25 mouse cellular contexts compared by ENCODE assay signal in the genomic region with DNA sequence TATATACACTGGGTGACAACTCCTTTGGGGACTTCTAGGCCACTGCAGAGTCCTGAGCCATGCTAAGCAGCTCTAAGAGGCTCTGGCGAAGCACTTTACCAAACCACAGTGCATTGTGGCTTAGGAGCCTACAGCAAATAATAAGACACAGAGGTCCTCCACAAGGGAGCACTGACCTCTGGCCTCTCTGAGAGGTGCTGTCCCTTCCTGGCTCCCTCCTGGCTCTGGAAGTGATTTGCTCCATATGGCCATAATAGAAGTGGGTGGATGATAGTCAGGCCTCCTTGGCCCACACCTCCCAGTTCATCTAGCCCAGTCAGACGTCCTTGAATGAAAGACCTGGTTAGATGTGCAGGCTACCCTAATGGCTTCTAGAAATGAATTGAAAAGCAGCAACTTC. TPM values are rescaled to one million over a fixed set of nuclear protein-coding genes. Genes with fewer than 3 reads are reported as not detected.
DNase-seq lines count a peak whose midpoint lies in the region; ATAC-seq and TF ChIP-seq lines count a peak whose summit lies in the region.
"Had no signal": no experiment of that assay in that cellular context is flagged by ENCODE, and none has a peak within 500 bp of the region (broad histone marks: within the 10 kb centered on the region; RNA-seq: fewer than 3 reads in every experiment).

No protein-coding gene starts in this region.

- no peak for ATAC-seq in stomach, postnatal 0 days (ENCODE audit: low FRiP score, low TSS enrichment)
- ATAC-seq in heart, embryonic 11.5 days (replicated peaks; ENCODE audit: insufficient number of reproducible peaks, low FRiP score, low TSS enrichment): no peak
- ATAC-seq: forebrain, embryonic 14.5 days; forebrain, postnatal 0 days; Patski had no signal

- peak overlapping the region; percentile 41; the same call in 1 of the 2 replicates for H3K27ac ChIP-seq in brown adipose tissue, adult 24 weeks (replicated peaks; ENCODE audit: low read depth, low read length)
- H3K27ac ChIP-seq in embryonic facial prominence, embryonic 10.5 days (replicated peaks): no peak overlapping the region; the same call in 1 of the 2 replicates
- H3K27ac ChIP-seq in stomach, postnatal 0 days (replicated peaks): no peak overlapping the region
- no peak overlapping the region for H3K27ac ChIP-seq in heart, embryonic 11.5 days (ENCODE audit: low read depth, low read length)
- H3K27ac ChIP-seq: embryonic facial prominence, embryonic 12.5 days; embryonic facial prominence, embryonic 15.5 days; gastrocnemius, adult 2 months; heart, embryonic 15.5 days; hindbrain, embryonic 14.5 days had no signal

- H3K4me3 ChIP-seq in brown adipose tissue, adult 24 weeks (ENCODE audit: insufficient read depth, low read depth, low read length): no peak overlapping the region
- no peak overlapping the region for H3K4me3 ChIP-seq in embryonic facial prominence, embryonic 10.5 days
- H3K4me3 ChIP-seq in stomach, postnatal 0 days (ENCODE audit: low read depth, low read length): no peak overlapping the region
- H3K4me3 ChIP-seq in heart, embryonic 11.5 days (ENCODE audit: low read depth, low read length): no peak overlapping the region
- H3K4me3 ChIP-seq: embryonic facial prominence, embryonic 12.5 days; embryonic facial prominence, embryonic 15.5 days; gastrocnemius, adult 2 months; heart, embryonic 12.5 days; heart, embryonic 15.5 days had no signal

- H3K4me2 ChIP-seq in stomach, postnatal 0 days (replicated peaks; ENCODE audit: low read depth): no peak overlapping the region
- no peak overlapping the region for H3K4me2 ChIP-seq in heart, embryonic 11.5 days
- H3K4me2 ChIP-seq: embryonic facial prominence, embryonic 12.5 days; embryonic facial prominence, embryonic 15.5 days; heart, embryonic 12.5 days; heart, embryonic 15.5 days; hindbrain, embryonic 14.5 days had no signal

- H3K27me3 ChIP-seq in embryonic facial prominence, embryonic 10.5 days (replicated peaks; ENCODE audit: low read depth, poor library complexity, severe bottlenecking): no peaks in the 10 kb centered on the region
- no peaks in the 10 kb centered on the region for H3K27me3 ChIP-seq in stomach, postnatal 0 days (ENCODE audit: control insufficient read depth, insufficient read depth, low read length)
- no peaks in the 10 kb centered on the region for H3K27me3 ChIP-seq in heart, embryonic 11.5 days (ENCODE audit: control insufficient read depth, insufficient read depth, low read length)
- H3K27me3 ChIP-seq: embryonic facial prominence, embryonic 12.5 days; embryonic facial prominence, embryonic 15.5 days; heart, embryonic 12.5 days; heart, embryonic 15.5 days; Patski had no signal

- H3K4me1 ChIP-seq in brown adipose tissue, adult 24 weeks (ENCODE audit: control insufficient read depth, insufficient read depth, insufficient read length, low read length): peaks cover 5% of the 10 kb centered on the region; the same call in 1 of the 2 replicates
- peaks cover 32% of the 10 kb centered on the region for H3K4me1 ChIP-seq in embryonic facial prominence, embryonic 10.5 days
- H3K4me1 ChIP-seq in stomach, postnatal 0 days (replicated peaks; ENCODE audit: control insufficient read depth, insufficient read depth): no peaks in the 10 kb centered on the region
- no peaks in the 10 kb centered on the region; the same call in 1 of the 2 replicates for H3K4me1 ChIP-seq in heart, embryonic 11.5 days (ENCODE audit: control insufficient read depth, insufficient read depth, low read length)
- H3K4me1 ChIP-seq: embryonic facial prominence, embryonic 12.5 days; embryonic facial prominence, embryonic 15.5 days; heart, embryonic 12.5 days; heart, embryonic 15.5 days had no signal

- WGBS in embryonic facial prominence, embryonic 10.5 days: 35% methylated on average over 2 of the region's 2 CpGs
- WGBS in stomach, postnatal 0 days: 83% methylated on average over 2 of the region's 2 CpGs
- WGBS in heart, embryonic 11.5 days (ENCODE audit: insufficient replicate concordance): 70% methylated on average over 2 of the region's 2 CpGs

- TF ChIP-seq CTCF in stomach, postnatal 0 days (IDR thresholded peaks at IDR 0.05; ENCODE audit: low read depth): no peak

- H3K9me3 ChIP-seq in embryonic facial prominence, embryonic 10.5 days: no peaks in the 10 kb centered on the region
- no peaks in the 10 kb centered on the region; the same call in 1 of the 2 replicates for H3K9me3 ChIP-seq in stomach, postnatal 0 days (ENCODE audit: control insufficient read depth, low read length)
- H3K9me3 ChIP-seq in heart, embryonic 11.5 days (replicated peaks; ENCODE audit: control insufficient read depth, low read length): no peaks in the 10 kb centered on the region
- H3K9me3 ChIP-seq: embryonic facial prominence, embryonic 12.5 days; embryonic facial prominence, embryonic 15.5 days had no signal

- no peaks in the 10 kb centered on the region for H3K36me3 ChIP-seq in embryonic facial prominence, embryonic 10.5 days (replicated peaks)
- no peaks in the 10 kb centered on the region for H3K36me3 ChIP-seq in stomach, postnatal 0 days (ENCODE audit: control insufficient read depth, insufficient read depth, low read length)
- H3K36me3 ChIP-seq in heart, embryonic 11.5 days (ENCODE audit: control insufficient read depth, insufficient read depth, low read length): no peaks in the 10 kb centered on the region
- H3K36me3 ChIP-seq: embryonic facial prominence, embryonic 12.5 days; embryonic facial prominence, embryonic 15.5 days; heart, embryonic 12.5 days; heart, embryonic 15.5 days had no signal

- peak; percentile 57 for DNase-seq in embryo, embryonic 10 days (ENCODE audit: low spot score)
- no peak for DNase-seq in embryo, embryonic 11 days
- peak; percentile 55 for DNase-seq in embryonic facial prominence, embryonic 10.5 days (ENCODE audit: low spot score)
- no peak for DNase-seq in stomach, postnatal 0 days (ENCODE audit: low spot score)
- DNase-seq in adrenal gland, adult 2 months: no peak
- DNase-seq: adrenal gland, postnatal 14 days; cerebellum, adult 11-12 months; cerebellum, adult 8-10 months; cerebellum, postnatal 10 days; cerebellum, postnatal 36 days; forebrain, postnatal 0 days; gastrocnemius, adult 2 months; gastrocnemius, postnatal 14 days; heart, adult 11 months; heart, postnatal 10 days; heart, postnatal 36 days had no signal

- no peak for TF ChIP-seq EP300 in stomach, postnatal 0 days (optimal IDR thresholded peaks at IDR 0.05)

- H3K9ac ChIP-seq in stomach, postnatal 0 days (ENCODE audit: low read length): 0 out of 2 replicates have a peak overlapping the region, but pooled peaks have one; percentile 23
- H3K9ac ChIP-seq in heart, embryonic 11.5 days (ENCODE audit: low read depth, low read length): no peak overlapping the region
- H3K9ac ChIP-seq: embryonic facial prominence, embryonic 12.5 days; embryonic facial prominence, embryonic 15.5 days; forebrain, postnatal 0 days; heart, embryonic 12.5 days; heart, embryonic 15.5 days; hindbrain, embryonic 14.5 days had no signal

RNA-seq across cellular contexts. Expression of a gene that starts 8.7 kb away (rescaled TPM):
- polyA plus RNA-seq in brown adipose tissue, adult 24 weeks (2012; ENCODE audit: insufficient read depth, insufficient read length, missing spikeins): 464 and 474 TPM in 2 replicates
- polyA plus RNA-seq in embryonic facial prominence, embryonic 10.5 days (2016; fragmentation: Nextera tagmentation; extraction: Ambion mirVana): 237 and 243 TPM in 2 replicates
- 359 and 382 TPM in 2 replicates for polyA plus RNA-seq in stomach, postnatal 0 days (2015; fragmentation: Nextera tagmentation; extraction: Ambion mirVana)
- polyA plus RNA-seq in heart, embryonic 11.5 days (2014; fragmentation: Nextera tagmentation; extraction: Ambion mirVana): 323 and 328 TPM in 2 replicates
- total RNA-seq in adrenal gland, adult 2 months (2021): 100 to 1,000 TPM; 294 to 325 TPM
- polyA plus RNA-seq in adrenal gland, adult 2 months (2012; rRNA removed): 21.1 and 31.6 TPM in 2 replicates

Comparison
In these comparisons a context has a peak if more than half of its experiments do, and no peak if none do; other contexts are left out.
1. DNase-seq: peak in embryo, embryonic 10 days (single experiment) and embryonic facial prominence, embryonic 10.5 days (single experiment); none in embryo, embryonic 11 days (single experiment), stomach, postnatal 0 days (single experiment) and adrenal gland, adult 2 months (single experiment).